Mouse (Mus musculus) midbrain, embryonic 15.5 days (tissue): ENCODE results near the gene Polr2f. TPM values are rescaled to one million over a fixed set of nuclear protein-coding genes. Genes with fewer than 3 reads are reported as not detected.

Experiments
- polyA plus RNA-seq: library from polyadenylated mRNA; unstranded; fragments of >200 nt; fragmentation: Nextera tagmentation; extraction: Ambion mirVana; gene quantifications from 2 replicates; pipeline ENCODE4 v1.2.1, GENCODE M21; 2015

Gene Polr2f
- polyA plus RNA-seq, 1 experiment from 2014 or later, result 243 TPM

Other genes starting within 250 kb of the Polr2f start
- gene Gm49510, start 241.3 kb upstream of the Polr2f start, polyA plus RNA-seq, result not detected in 2 replicates
- gene Sh3bp1, start 241.2 kb upstream of the Polr2f start, polyA plus RNA-seq, result 3.6 and 4.2 TPM in 2 replicates
- gene Pdxp, start 227.1 kb upstream of the Polr2f start, polyA plus RNA-seq, result 112 and 125 TPM in 2 replicates
- gene Lgals1, start 214.3 kb upstream of the Polr2f start, polyA plus RNA-seq, result 80.4 and 93.5 TPM in 2 replicates
- 62.5 and 65.8 TPM in 2 replicates for gene Nol12, start 206.1 kb upstream of the Polr2f start, polyA plus RNA-seq
- 51.7 and 55.5 TPM in 2 replicates for gene Triobp, start 193.3 kb upstream of the Polr2f start, polyA plus RNA-seq
- 183 and 198 TPM in 2 replicates for gene H1f0, start 112.6 kb upstream of the Polr2f start, polyA plus RNA-seq
- gene Galr3, start 99.1 kb upstream of the Polr2f start, polyA plus RNA-seq, result not detected in 2 replicates
- gene Ankrd54, start 78.1 kb upstream of the Polr2f start, polyA plus RNA-seq, result 61.0 and 64.3 TPM in 2 replicates
- gene Eif3l, start 65.8 kb upstream of the Polr2f start, polyA plus RNA-seq, result 165 and 167 TPM in 2 replicates
- gene Micall1, start 32.1 kb upstream of the Polr2f start, polyA plus RNA-seq, result 13.9 and 15.8 TPM in 2 replicates
- 15.1 and 19.1 TPM in 2 replicates for gene 1700088E04Rik, start 244 bp downstream of the Polr2f start, polyA plus RNA-seq
- 2.9 TPM in 2 replicates for gene Sox10, start 24.2 kb downstream of the Polr2f start, polyA plus RNA-seq
- 105 and 108 TPM in 2 replicates for gene Pick1, start 88.2 kb downstream of the Polr2f start, polyA plus RNA-seq
- 0.78 and 1.6 TPM in 2 replicates for gene Gm49486, start 88.4 kb downstream of the Polr2f start, polyA plus RNA-seq
- 0.47 and 0.54 TPM in 2 replicates for gene Slc16a8, start 113.8 kb downstream of the Polr2f start, polyA plus RNA-seq
- 2.6 and 3.1 TPM in 2 replicates for gene Baiap2l2, start 144.5 kb downstream of the Polr2f start, polyA plus RNA-seq
- 29.2 and 37.1 TPM in 2 replicates for gene Pla2g6, start 187.4 kb downstream of the Polr2f start, polyA plus RNA-seq
- 0.80 and 1.0 TPM in 2 replicates for gene Maff, start 205.6 kb downstream of the Polr2f start, polyA plus RNA-seq